Mouse (Mus musculus): ENCODE results near the gene Slc9a1. TPM values are rescaled to one million over a fixed set of nuclear protein-coding genes. Genes with fewer than 3 reads are reported as not detected.

The Slc9a1 gene
- polyA plus RNA-seq, 1 experiment, result 48.4 TPM

DNA sequence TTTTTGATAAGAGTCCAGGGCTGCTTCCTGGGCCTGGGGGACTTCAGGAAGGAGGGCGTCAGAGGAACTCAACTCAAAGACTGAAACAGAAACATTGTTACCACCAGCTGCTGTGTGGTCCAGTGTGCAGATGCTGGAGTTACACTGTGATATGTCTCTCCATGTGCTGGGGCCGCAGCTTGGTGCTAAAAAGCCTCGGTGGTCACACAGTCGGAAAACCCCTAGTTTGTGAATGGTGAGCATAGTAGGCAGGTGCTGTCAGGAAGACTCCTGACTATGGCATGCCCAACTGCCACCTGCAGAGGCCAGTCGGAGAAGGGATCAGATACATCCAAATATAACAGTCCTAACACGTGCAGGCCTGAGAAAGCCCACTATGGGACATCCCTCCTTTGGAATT lies 54.2 kb downstream of the Slc9a1 start:
- Histone ChIP-seq H3K4me1 (ENCODE audit: control insufficient read depth, insufficient read depth, low read length) (peaks cover 3% of the 10 kb centered on the region), H3K27me3 (ENCODE audit: control insufficient read depth, insufficient read depth, low read length) (no peaks in the 10 kb centered on the region), H3K4me3 (ENCODE audit: control insufficient read depth, low read depth, low read length) (no peak overlapping the region), H3K36me3 (ENCODE audit: control insufficient read depth, insufficient read depth, low read length) (no peaks in the 10 kb centered on the region; the same call in 1 of the 2 replicates), H3K27ac (ENCODE audit: control insufficient read depth, insufficient read depth, low read depth, low read length) (no peak overlapping the region)
- TF ChIP-seq CTCF (IDR thresholded peaks at IDR 0.05; ENCODE audit: control insufficient read depth, insufficient read depth, insufficient replicate concordance, low read depth, low read length) (no peak), POLR2A (IDR thresholded peaks at IDR 0.05; ENCODE audit: control insufficient read depth, low read depth, low read length) (no peak)

DNA sequence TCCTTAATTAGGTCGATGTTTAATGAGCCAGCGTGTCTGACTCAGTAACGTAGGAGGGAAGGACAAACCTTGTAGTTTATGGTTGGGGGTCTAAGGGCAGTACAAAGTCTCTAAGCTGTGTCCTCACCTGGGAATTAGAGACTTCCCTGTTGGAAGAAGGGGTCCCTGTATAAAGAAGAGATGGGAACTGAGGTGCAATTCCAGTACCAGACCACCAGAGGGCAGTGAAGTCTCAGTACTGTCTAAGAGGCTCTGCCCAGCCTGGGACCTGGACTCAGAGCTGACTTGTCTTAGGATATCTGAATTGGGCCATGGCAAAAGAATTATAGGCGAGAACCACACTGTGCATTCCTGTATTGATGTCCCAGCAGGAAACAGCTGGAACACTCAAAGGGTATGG lies 54.6 kb downstream of the Slc9a1 start:
- no peaks in the 10 kb centered on the region; the same call in 1 of the 2 replicates for H3K36me3 ChIP-seq (ENCODE audit: control insufficient read depth, insufficient read depth, low read length)
- no peaks in the 10 kb centered on the region for H3K27me3 ChIP-seq (ENCODE audit: control insufficient read depth, insufficient read depth, low read length)
- no peak overlapping the region for H3K27ac ChIP-seq (ENCODE audit: control insufficient read depth, insufficient read depth, low read depth, low read length)
- peaks cover 3% of the 10 kb centered on the region for H3K4me1 ChIP-seq (ENCODE audit: control insufficient read depth, insufficient read depth, low read length)
- TF ChIP-seq CTCF (IDR thresholded peaks at IDR 0.05; ENCODE audit: control insufficient read depth, insufficient read depth, insufficient replicate concordance, low read depth, low read length), result peak; percentile 72; the same call in 1 of the 2 replicates
- TF ChIP-seq POLR2A (IDR thresholded peaks at IDR 0.05; ENCODE audit: control insufficient read depth, low read depth, low read length), result no peak
- no peak overlapping the region for H3K4me3 ChIP-seq (ENCODE audit: control insufficient read depth, low read depth, low read length)

DNA sequence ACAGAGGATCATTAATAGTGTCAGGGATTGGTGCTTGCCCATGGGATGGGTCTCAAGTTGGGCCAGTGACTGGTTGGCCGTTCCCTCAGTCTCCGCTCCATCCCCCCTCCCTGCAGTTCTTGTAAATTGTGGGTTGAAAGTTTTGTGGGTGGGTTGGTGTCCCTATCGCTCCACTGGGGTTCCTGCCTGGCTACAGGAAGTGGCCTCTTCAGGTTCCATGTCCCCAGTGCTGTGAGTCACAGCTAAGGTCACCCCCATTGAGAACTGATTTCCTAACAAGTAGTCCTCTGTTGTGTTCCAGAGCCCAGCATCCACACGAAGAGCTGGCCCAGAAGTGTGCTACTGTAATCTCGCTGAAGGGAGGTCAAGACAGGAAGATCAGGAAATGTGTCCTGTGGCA lies 56.6 kb downstream of the Slc9a1 start:
- no peak for TF ChIP-seq CTCF (IDR thresholded peaks at IDR 0.05; ENCODE audit: control insufficient read depth, insufficient read depth, insufficient replicate concordance, low read depth, low read length)
- no peak for TF ChIP-seq POLR2A (IDR thresholded peaks at IDR 0.05; ENCODE audit: control insufficient read depth, low read depth, low read length)
- Histone ChIP-seq H3K4me3 (ENCODE audit: control insufficient read depth, low read depth, low read length) (no peak overlapping the region), H3K4me1 (ENCODE audit: control insufficient read depth, insufficient read depth, low read length) (peaks cover 3% of the 10 kb centered on the region), H3K27ac (ENCODE audit: control insufficient read depth, insufficient read depth, low read depth, low read length) (no peak overlapping the region), H3K27me3 (ENCODE audit: control insufficient read depth, insufficient read depth, low read length) (no peaks in the 10 kb centered on the region), H3K36me3 (ENCODE audit: control insufficient read depth, insufficient read depth, low read length) (no peaks in the 10 kb centered on the region)

DNA sequence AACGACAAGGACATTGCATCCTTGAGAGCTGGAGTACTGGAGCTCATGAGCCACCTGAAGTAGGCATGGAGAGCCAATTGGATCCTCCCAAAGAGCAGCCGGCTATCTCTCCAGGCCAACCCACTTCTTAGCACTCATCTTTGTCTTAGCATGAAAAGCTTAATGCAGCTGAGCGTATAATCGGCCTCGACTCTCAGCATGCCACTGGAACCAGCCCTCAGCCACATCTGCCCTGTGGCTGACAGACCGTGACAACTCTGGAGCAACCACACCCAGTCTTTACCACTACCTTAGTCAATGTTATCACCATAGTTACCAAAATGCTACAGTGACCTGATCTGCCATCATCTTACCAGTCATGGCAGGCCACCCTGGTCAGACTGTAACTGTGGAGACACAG lies 62.0 kb downstream of the Slc9a1 start:
- Histone ChIP-seq H3K27me3 (ENCODE audit: control insufficient read depth, insufficient read depth, low read length) (no peaks in the 10 kb centered on the region), H3K36me3 (ENCODE audit: control insufficient read depth, insufficient read depth, low read length) (no peaks in the 10 kb centered on the region), H3K27ac (ENCODE audit: control insufficient read depth, insufficient read depth, low read depth, low read length) (no peak overlapping the region), H3K4me3 (ENCODE audit: control insufficient read depth, low read depth, low read length) (peak overlapping the region; percentile 46), H3K4me1 (ENCODE audit: control insufficient read depth, insufficient read depth, low read length) (peaks cover 10% of the 10 kb centered on the region)
- TF ChIP-seq CTCF (IDR thresholded peaks at IDR 0.05; ENCODE audit: control insufficient read depth, insufficient read depth, insufficient replicate concordance, low read depth, low read length) (no peak), POLR2A (IDR thresholded peaks at IDR 0.05; ENCODE audit: control insufficient read depth, low read depth, low read length) (peak; percentile 82; the same call in 1 of the 2 replicates)

DNA sequence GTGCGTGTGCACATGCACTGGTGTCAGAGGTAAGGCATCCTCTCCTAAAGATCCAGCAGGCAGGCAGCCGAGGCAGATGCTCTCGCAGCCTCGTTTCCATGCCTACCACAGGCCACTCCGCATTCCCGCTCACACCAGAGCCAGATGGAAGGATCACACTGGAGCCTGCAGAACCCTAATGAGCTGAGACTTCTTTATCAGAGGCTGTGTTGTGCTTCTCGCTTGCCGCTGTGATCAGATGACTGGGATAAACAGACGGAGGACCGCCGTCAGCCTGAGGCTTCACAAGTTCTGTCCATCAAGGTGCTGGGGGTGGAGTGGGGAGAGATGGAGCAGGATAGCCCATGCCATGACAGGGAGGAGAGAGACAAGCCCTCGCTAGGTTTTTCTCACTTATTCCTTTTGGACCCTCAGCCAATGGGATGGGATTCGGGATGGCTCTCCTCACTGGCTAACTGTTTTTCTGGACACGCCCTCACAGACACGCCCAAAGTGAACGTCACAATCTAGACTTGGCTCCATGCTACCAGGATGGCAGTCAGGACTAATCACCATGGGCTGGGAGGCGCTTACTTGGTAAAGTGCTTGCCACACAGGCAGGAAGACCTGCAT lies 63.2 kb downstream of the Slc9a1 start:
- TF ChIP-seq POLR2A (IDR thresholded peaks at IDR 0.05; ENCODE audit: control insufficient read depth, low read depth, low read length), result peak; percentile 75; the same call in 1 of the 2 replicates
- no peak for TF ChIP-seq CTCF (IDR thresholded peaks at IDR 0.05; ENCODE audit: control insufficient read depth, insufficient read depth, insufficient replicate concordance, low read depth, low read length)
- H3K36me3 ChIP-seq (ENCODE audit: control insufficient read depth, insufficient read depth, low read length), result no peaks in the 10 kb centered on the region
- peaks cover 10% of the 10 kb centered on the region for H3K4me1 ChIP-seq (ENCODE audit: control insufficient read depth, insufficient read depth, low read length)
- peak overlapping the region; percentile 83 for H3K4me3 ChIP-seq (ENCODE audit: control insufficient read depth, low read depth, low read length)
- peak overlapping the region; percentile 69 for H3K27ac ChIP-seq (ENCODE audit: control insufficient read depth, insufficient read depth, low read depth, low read length)
- no peaks in the 10 kb centered on the region for H3K27me3 ChIP-seq (ENCODE audit: control insufficient read depth, insufficient read depth, low read length)

DNA sequence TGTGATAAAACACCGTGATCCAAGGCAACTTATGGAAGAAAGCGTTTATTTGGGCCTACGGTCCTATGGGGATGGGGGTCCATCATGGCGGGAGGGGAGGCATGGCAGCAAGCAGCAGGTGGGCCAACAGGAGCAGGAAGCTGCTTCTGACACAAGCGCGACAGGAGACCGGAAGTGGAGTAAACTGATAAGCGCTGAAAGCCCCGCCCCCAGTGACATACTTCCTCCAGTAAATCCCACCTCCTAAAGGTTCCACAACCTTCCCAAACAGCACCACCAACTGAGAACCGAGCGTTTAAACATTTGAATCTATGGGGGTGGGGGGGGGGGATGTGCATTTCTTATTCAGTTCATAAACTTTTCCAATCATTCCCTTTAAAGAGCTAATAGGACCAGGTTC lies 66.4 kb downstream of the Slc9a1 start:
- H3K4me3 ChIP-seq (ENCODE audit: control insufficient read depth, low read depth, low read length), result peak overlapping the region; percentile 78
- TF ChIP-seq POLR2A (IDR thresholded peaks at IDR 0.05; ENCODE audit: control insufficient read depth, low read depth, low read length) (peak; percentile 34; the same call in 1 of the 2 replicates), CTCF (IDR thresholded peaks at IDR 0.05; ENCODE audit: control insufficient read depth, insufficient read depth, insufficient replicate concordance, low read depth, low read length) (no peak)
- H3K4me1 ChIP-seq (ENCODE audit: control insufficient read depth, insufficient read depth, low read length), result peaks cover 29% of the 10 kb centered on the region
- H3K27me3 ChIP-seq (ENCODE audit: control insufficient read depth, insufficient read depth, low read length), result no peaks in the 10 kb centered on the region
- H3K27ac ChIP-seq (ENCODE audit: control insufficient read depth, insufficient read depth, low read depth, low read length), result no peak overlapping the region
- no peaks in the 10 kb centered on the region for H3K36me3 ChIP-seq (ENCODE audit: control insufficient read depth, insufficient read depth, low read length)

DNA sequence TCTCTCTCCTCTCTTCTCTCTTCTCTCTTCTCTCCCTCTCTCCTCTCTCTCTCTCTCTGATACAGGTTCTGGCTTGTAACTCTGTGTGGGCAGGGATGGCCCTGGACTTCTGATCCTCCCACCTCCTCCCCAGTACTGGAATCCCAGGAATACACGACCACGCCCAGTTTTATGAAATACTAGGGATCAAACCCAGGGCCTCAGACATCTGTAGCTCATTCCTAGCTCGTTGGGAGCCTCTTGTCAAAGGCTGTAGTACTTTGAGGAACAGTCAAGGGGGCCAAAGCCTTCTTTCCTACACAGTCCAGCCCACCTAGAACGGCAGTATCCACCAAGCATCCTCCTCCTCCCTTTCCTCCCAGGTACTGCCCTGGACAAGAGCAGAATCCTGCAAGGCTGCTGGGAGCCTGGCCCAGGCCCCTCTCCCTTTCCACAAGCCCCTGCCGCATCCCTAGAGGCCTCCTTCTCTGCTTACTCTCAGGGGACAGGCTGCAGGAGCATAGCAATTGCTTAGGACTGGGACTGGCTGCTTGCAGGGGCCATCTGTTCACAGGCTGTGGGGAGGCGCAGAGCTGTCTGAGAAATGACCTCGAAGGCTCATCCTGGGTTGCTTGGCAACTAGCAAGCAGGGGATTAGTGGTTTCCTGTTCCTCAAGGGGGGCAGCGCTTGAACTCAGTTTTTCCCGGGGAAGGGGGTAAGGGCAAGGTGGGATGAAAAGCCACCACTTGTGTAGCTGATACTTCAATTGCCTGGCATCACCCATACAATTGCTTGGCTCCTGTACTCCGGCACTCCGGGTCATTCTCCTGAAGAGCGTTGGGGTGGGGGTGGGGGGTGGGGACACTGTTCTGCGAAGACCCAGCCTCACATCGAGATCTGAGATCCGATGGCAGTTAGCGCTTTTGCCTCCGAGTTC lies 70.2 kb downstream of the Slc9a1 start:
- Histone ChIP-seq H3K36me3 (ENCODE audit: control insufficient read depth, insufficient read depth, low read length) (no peaks in the 10 kb centered on the region), H3K27me3 (ENCODE audit: control insufficient read depth, insufficient read depth, low read length) (no peaks in the 10 kb centered on the region), H3K4me3 (ENCODE audit: control insufficient read depth, low read depth, low read length) (peak overlapping the region; percentile 75), H3K4me1 (ENCODE audit: control insufficient read depth, insufficient read depth, low read length) (peaks cover 24% of the 10 kb centered on the region), H3K27ac (ENCODE audit: control insufficient read depth, insufficient read depth, low read depth, low read length) (peak overlapping the region; percentile 65)
- TF ChIP-seq POLR2A (IDR thresholded peaks at IDR 0.05; ENCODE audit: control insufficient read depth, low read depth, low read length), result 0 out of 2 replicates have a peak, but pooled peaks have one; percentile 3
- TF ChIP-seq CTCF (IDR thresholded peaks at IDR 0.05; ENCODE audit: control insufficient read depth, insufficient read depth, insufficient replicate concordance, low read depth, low read length), result no peak

Data from testis, adult 2 months (tissue).